Mouse (Mus musculus) T-helper 1 cell (primary cell): ENCODE results near the gene Tmem258.

Source experiments
- in situ Hi-C: fragments of 300-600 bp; cut with MboI, MseI; formaldehyde crosslinking; loops from one replicate; pipeline ENCODE4 v1.15.1; 2025; ENCODE audit warnings: high pct_unique_total_duplicates

Gene Tmem258

GRCm38 (mm10) chr19:10219593-10219992, 15.8 kb downstream of the Tmem258 start:
- in situ Hi-C loops, result no loop called here

- in situ Hi-C loops, result no loop called here
These were observed 17.8 kb downstream of the Tmem258 start for GRCm38 (mm10) chr19:10221585-10221984.

GRCm38 (mm10) chr19:10222656-10223055, 18.8 kb downstream of the Tmem258 start:
- in situ Hi-C loops, result no loop called here

- in situ Hi-C loops, result no loop called here
These were observed 19.7 kb downstream of the Tmem258 start for GRCm38 (mm10) chr19:10223561-10223960.

GRCm38 (mm10) chr19:10224637-10225453, 21.0 kb downstream of the Tmem258 start:
- in situ Hi-C loops, result no loop called here

GRCm38 (mm10) chr19:10225767-10226166, 22.0 kb downstream of the Tmem258 start:
- in situ Hi-C loops, result no loop called here

GRCm38 (mm10) chr19:10231016-10231415, 27.2 kb downstream of the Tmem258 start:
- in situ Hi-C loops, result no loop called here

GRCm38 (mm10) chr19:10231871-10232270, 28.1 kb downstream of the Tmem258 start:
- in situ Hi-C loops, result no loop called here

GRCm38 (mm10) chr19:10232327-10233017, 28.7 kb downstream of the Tmem258 start:
- in situ Hi-C loops, result no loop called here

- in situ Hi-C loops, result no loop called here
These were observed 32.2 kb downstream of the Tmem258 start for GRCm38 (mm10) chr19:10235784-10236565.

- in situ Hi-C loops, result no loop called here
These were observed 34.7 kb downstream of the Tmem258 start for GRCm38 (mm10) chr19:10238477-10238876.

- in situ Hi-C loops, result no loop called here
These were observed 35.6 kb downstream of the Tmem258 start for GRCm38 (mm10) chr19:10239419-10239818.

- in situ Hi-C loops, result no loop called here
These were observed 36.3 kb downstream of the Tmem258 start for GRCm38 (mm10) chr19:10239975-10240653.

GRCm38 (mm10) chr19:10240654-10241305, 37.0 kb downstream of the Tmem258 start, which contains the start of gene Myrf:
TSS of gene Myrf (minus strand) at chr19:10240748.
- in situ Hi-C loops, result no loop called here

GRCm38 (mm10) chr19:10242916-10243315, 39.1 kb downstream of the Tmem258 start:
- in situ Hi-C loops, result no loop called here

GRCm38 (mm10) chr19:10244183-10244582, 40.4 kb downstream of the Tmem258 start:
- in situ Hi-C loops, result no loop called here

GRCm38 (mm10) chr19:10247165-10247564, 43.4 kb downstream of the Tmem258 start:
- in situ Hi-C loops, result no loop called here

GRCm38 (mm10) chr19:10248128-10248527, 44.3 kb downstream of the Tmem258 start:
- in situ Hi-C loops, result no loop called here
